Mouse (Mus musculus): ENCODE measurements around the gene Manea. TPM values are rescaled to one million over a fixed set of nuclear protein-coding genes. Genes with fewer than 3 reads are reported as not detected.
A peak's percentile ranks its signal among the peaks of the same experiment; 100 is the strongest.
"Not testable (repeated sequence)": the region's sequence is repeated elsewhere in the genome, so short reads cannot be mapped to it uniquely, and the experiment has no call there.

Gene Manea
- total RNA-seq (2015; ENCODE audit: low replicate concordance) (6.5 and 13.4 TPM in 2 replicates), total RNA-seq (2017; ENCODE audit: low replicate concordance) (5.4 and 8.5 TPM in 2 replicates)

GRCm38 (mm10) chr4:26346443-26347106 is at the start of gene Manea:
Manea (minus strand) TSS chr4:26346891.
- ATAC-seq (replicated peaks; ENCODE audit: low FRiP score, poor library complexity, severe bottlenecking): peak; percentile 99

GRCm38 (mm10) chr4:26354616-26355015 is 7.9 kb upstream of the Manea start:
- no peak for ATAC-seq (replicated peaks; ENCODE audit: low FRiP score, poor library complexity, severe bottlenecking)

GRCm38 (mm10) chr4:26353643-26354231 is 7.0 kb upstream of the Manea start:
- no peak for ATAC-seq (replicated peaks; ENCODE audit: low FRiP score, poor library complexity, severe bottlenecking)

- no peak for ATAC-seq (replicated peaks; ENCODE audit: low FRiP score, poor library complexity, severe bottlenecking)
Observed at GRCm38 (mm10) chr4:26347239-26347638, 548 bp upstream of the Manea start.

- peak; percentile 31; the same call in 1 of the 2 replicates for ATAC-seq (replicated peaks; ENCODE audit: low FRiP score, poor library complexity, severe bottlenecking)
Observed at GRCm38 (mm10) chr4:26345741-26346442, 799 bp downstream of the Manea start.

GRCm38 (mm10) chr4:26345080-26345479 is 1.6 kb downstream of the Manea start:
- ATAC-seq (replicated peaks; ENCODE audit: low FRiP score, poor library complexity, severe bottlenecking): no peak

GRCm38 (mm10) chr4:26342346-26342745 is 4.3 kb downstream of the Manea start:
- no peak for ATAC-seq (replicated peaks; ENCODE audit: low FRiP score, poor library complexity, severe bottlenecking)

GRCm38 (mm10) chr4:26338604-26339003 is 8.1 kb downstream of the Manea start:
- ATAC-seq (replicated peaks; ENCODE audit: low FRiP score, poor library complexity, severe bottlenecking): no peak

GRCm38 (mm10) chr4:26336563-26336962 is 10.1 kb downstream of the Manea start:
- peak; percentile 54; the same call in 1 of the 2 replicates for ATAC-seq (replicated peaks; ENCODE audit: low FRiP score, poor library complexity, severe bottlenecking)

GRCm38 (mm10) chr4:26304731-26305130 is 42.0 kb downstream of the Manea start:
- not testable (repeated sequence) for ATAC-seq (replicated peaks; ENCODE audit: low FRiP score, poor library complexity, severe bottlenecking)

GRCm38 (mm10) chr4:26277112-26277716 is 69.5 kb downstream of the Manea start:
- no peak for ATAC-seq (replicated peaks; ENCODE audit: low FRiP score, poor library complexity, severe bottlenecking)

GRCm38 (mm10) chr4:26276264-26276663 is 70.4 kb downstream of the Manea start:
- no peak for ATAC-seq (replicated peaks; ENCODE audit: low FRiP score, poor library complexity, severe bottlenecking)

- no peak for ATAC-seq (replicated peaks; ENCODE audit: low FRiP score, poor library complexity, severe bottlenecking)
Observed at GRCm38 (mm10) chr4:26275769-26276168, 70.9 kb downstream of the Manea start.
